Mouse (Mus musculus): ENCODE measurements at regions not wholly inside any gene's neighbourhood (a gene's known extent, or its start where the extent isn't known, plus 50 kb on each side); places are given as distances from the start of the nearest gene placed in this dataset.

DNA sequence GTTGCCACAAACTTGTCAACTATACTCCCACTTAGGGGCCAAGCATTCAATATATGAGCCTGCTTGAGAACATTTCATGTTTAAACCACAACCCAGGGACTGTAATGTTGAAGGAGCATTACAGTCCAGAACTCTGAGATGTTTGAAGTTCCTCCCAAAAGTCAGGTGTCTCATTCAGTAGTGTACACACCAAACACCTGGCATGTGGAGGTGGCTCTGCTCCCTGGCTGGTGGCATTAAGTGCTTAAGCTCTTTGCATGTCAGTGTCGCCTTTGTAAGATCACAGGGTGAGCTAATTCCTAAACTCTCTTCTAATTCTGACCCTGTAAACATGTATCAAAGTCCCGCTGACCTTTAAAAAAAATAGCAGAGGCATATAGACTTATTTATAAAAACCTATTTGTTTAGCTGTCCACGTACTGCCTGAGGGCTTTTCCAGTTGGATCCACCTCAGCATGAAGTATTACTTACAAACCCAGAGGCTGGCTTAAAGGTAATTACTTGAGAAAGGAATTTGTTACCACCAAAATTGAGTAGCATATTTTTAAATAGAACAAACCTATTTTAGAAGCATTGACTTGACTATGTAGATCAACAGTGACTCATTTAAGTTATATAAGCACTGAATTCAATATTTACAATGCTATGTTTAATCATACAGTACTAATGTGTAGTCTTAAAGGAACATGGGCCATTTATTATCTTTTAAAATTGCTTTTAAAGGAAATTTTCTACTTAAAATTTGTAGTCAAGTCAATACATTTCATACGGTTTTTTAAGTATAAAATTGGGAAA lies 276.3 kb upstream of the Fermt1 start:
- no peak for DNase-seq

DNA sequence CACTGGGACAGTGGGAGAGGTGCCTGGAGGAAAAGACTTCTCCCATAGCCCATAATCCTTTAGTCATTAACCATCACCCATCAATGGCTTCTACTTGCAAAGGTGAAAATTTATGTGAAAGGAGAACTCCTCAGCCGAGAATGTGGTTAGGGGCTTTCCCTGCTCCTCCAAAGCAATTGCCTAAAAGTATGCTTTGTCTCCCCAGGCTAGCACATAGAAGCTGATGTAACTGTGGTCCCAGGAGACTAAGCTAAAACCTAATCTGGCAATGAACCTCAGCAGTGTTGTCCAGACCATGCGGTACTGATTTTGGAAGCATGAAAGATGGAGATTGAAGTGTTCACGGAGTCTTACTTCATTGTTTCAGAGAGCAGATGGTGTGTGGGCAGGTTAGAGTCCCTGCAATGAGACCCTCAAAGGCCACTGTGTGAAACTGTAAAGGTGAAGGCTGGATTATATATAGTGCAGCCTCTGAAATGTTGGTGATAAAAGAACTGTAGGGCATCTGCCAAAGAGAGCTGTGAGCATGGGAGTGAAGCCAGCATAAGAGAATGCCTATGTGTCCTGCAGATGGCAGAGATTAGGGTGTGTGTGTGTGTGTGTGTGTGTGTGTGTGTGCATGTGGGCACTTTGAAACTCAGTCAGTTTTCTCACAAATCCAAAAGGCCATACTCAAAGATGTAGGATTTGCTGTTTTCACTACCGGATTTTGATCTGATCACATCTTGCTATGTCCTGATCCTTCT lies 289.6 kb upstream of the Fermt1 start:
- DNase-seq = no peak

DNA sequence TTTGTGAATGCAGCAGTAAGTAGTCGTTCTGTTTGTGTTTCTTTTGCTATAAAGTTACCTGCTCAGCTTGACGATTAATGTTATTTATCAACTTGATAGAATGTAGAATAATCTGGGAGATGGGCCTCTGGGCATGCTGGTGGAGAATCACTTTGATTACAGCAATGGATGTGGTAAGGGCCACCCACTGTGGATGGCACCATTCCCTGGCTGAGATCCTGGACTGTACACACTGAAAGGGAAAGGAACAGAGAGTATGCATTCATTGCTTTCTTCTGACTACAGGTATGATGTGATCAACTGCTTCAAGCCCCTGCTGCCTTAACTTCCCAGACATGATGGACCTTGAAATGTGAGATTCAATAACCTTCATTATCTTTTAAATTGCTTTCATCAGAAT lies 299.8 kb upstream of the Bmp2 start:
- no peak for DNase-seq

DNA sequence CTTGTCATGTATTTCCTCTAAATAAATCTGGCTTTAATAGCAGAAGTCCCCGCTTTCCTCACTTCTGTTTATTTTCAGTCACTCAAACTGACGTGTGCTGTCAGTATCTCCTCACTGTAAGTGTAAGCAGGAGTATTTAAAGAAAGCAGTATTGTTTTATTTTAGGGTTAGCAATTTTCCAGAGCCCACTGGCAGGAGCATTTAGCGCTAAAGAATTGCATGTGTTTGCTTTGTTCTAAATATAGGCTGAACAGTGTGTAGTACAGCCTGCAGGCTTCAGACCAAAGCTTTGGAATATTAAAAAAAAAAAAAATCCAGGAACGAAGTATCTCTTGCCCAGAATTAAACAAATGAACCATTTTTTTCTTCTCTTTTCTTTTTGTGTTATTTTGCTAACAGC lies 277.5 kb upstream of the Bmp2 start:
- DNase-seq = no peak

DNA sequence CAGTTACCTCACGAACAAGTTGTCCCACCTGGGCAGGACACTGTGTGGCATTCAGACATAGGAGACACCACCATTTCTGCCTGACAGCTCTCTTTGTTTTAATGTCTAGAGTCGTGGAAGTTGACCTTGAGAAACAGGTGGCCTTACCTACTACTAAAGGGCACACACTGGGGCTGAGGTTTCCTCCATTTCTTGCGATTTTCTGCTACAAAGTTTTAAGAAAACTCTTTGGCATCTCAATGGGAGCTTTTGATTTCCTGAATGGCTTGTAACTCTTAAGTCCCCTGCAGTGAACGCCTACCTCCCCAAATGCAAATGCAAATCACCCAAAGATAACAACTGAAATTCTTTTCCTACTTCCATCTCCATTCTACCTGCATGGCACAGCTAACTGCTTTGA lies 273.4 kb upstream of the Bmp2 start:
- DNase-seq = no peak

DNA sequence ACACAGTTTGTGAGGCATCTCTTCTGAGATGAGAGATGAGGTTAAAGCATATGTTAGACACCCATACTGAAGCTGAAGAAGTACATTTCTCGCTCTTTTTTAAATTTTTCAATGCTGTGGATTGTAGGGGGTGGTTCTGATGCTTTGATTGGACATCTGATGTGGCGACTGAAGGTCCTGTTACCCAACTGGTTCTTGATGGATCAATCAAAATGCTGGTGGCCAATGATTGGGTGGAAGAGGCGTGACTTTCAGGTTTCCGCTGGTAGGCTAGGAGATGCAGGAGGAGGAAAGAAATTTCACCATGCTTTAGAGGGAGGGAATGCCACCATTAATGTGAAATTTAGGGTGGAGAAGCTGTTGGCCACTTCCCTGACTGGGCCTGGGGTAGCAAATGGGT lies 272.7 kb upstream of the Bmp2 start:
- no peak for DNase-seq

DNA sequence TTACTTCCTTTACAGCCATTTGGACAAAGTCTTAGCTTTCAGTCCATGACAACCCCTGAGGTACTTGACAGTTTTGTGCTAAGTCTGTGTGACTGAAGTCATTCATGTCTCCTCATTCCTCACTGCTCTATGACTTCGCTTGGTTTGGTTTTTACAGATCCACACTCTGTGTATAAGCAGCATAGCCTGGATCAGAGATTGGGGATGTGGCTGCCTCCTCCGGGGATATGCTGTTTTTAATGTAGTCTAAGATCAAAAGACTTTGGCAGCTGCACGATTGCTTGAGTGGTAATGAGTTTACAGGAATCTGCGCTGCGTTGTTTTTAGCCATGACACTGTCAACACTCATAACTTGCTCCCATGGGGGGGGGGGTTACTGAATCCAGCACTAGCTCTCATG lies 269.3 kb upstream of the Bmp2 start:
- no peak for DNase-seq

DNA sequence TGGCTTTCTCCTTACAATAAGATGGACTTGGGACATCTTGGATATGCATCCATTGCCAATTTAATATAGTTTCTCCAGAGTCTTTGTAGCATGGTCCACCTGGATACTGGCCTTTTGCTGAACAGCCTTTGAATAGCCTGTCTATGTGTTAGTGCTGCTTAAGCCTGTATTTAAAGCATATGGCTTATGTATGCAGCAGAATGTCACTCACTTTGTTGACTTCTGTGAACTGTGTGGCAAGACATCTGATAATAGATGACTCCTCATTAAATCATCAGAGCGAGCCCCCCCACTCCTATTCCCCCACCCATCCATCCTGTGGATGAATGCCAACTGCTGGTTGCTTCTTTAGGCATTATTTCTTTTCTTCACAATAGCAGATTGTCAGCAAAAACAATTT lies 268.2 kb upstream of the Bmp2 start:
- no peak for DNase-seq

DNA sequence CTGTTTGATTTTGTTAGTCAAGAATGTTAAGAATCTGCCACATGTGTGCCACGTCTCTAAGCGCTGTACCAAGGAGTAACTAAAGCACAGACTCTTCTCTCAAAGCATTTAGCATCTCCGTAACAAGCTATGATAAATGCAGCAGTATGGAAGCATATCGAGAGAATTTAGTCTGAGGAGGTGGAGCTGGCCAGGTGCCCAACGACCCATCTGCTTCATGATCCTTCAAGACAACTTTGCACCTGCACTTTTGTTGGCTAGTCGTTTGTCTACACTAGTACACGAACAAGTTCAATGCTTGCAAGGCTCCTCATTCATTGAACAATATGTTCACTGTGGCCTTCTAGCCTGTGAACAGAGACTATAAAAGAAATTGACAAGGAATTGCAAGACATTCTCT lies 257.8 kb upstream of the Bmp2 start:
- DNase-seq = no peak

DNA sequence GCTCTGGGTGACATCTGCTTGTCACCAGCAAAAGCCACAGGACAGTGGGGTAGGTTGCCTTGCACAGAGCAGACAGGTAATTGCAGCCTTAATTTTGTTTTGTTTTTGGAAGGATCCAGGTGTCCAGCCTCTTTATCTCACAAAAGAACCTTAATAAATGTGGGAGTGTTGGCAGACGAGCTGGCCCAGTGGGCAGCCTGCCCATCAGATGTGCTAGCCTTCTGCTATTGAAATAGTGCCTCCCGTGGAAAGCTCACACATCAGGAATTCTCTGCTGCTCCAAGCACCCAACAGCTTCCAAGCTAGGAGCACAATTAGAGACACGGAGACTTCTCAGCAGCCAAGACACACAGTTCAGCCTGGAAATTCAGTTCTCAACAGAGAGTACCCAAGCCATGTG lies 246.0 kb upstream of the Bmp2 start:
- DNase-seq = peak; percentile 3

DNA sequence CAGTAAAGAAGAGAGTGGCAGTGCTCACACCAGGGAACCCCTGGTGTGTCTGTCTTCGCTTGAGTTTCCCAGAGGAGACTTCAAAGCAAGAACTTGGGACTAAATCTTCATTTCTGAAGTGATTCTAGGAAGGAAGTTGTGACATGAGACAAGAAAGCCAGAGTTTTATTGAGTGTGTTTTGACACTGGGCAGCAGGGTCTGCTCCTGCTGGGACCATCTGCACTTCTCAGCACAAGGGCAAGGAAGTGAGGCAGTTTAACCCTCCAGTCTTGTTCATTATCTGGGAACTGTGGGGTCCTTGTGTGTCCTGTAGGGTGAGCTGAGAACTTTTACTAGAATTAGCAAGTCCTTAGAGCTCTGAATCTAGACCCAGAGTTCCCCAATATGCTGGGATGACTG lies 241.0 kb upstream of the Bmp2 start:
- no peak for DNase-seq

DNA sequence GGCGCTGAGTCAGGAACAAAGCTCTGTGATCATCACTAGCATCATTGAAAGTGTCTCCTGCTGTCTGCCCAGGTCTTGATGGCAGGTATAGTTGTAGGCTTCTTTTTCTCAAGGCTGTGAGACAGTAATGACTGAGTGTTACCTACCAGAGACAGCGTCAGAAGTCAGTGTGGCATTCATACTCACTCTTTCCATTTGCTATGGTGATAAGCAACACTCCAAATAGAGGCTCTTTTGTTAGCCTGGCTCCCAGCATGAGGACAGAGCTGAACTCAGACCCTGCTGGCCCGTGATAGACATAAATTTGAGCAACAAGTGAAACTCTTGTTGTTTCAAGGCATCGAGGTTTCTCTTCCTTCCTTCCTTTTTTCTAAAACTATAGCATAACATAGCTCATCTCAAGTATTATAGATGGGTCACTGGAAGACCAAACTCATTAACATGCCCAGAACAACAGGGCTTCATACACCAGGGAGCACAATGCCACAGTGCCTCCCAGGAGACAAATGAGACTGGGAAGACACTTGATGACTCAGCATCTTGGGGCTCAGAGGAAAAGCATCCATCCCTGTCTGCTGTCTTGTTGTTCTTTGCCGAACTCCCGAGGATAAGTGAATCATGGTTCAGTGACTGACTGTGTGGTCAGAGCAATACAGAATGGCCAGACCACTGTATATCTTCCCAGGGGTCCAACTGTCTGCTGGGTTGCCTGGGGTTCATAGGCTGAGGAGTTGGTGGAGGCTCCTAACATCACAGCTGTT lies 225.5 kb upstream of the Bmp2 start:
- DNase-seq = no peak

DNA sequence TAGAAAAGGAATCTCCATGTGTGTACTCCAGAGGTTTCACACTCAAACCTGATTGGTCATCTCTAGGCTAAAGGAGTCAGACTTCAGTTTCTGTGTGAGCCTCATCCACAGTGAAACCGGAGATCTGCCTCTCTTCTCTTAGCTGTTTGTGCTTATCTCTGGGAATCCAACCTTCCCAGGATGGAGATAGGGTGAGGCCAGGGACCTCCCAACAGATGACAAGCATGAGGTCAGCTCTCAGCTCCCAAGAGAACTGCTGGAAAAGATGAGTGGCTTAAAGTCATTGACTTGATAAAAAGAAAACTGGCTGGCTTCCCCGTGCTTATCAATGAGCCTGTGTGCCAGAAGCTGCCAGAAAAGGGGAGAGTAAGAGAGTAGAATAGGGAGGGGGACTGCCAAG lies 224.3 kb upstream of the Bmp2 start:
- no peak for DNase-seq

DNA sequence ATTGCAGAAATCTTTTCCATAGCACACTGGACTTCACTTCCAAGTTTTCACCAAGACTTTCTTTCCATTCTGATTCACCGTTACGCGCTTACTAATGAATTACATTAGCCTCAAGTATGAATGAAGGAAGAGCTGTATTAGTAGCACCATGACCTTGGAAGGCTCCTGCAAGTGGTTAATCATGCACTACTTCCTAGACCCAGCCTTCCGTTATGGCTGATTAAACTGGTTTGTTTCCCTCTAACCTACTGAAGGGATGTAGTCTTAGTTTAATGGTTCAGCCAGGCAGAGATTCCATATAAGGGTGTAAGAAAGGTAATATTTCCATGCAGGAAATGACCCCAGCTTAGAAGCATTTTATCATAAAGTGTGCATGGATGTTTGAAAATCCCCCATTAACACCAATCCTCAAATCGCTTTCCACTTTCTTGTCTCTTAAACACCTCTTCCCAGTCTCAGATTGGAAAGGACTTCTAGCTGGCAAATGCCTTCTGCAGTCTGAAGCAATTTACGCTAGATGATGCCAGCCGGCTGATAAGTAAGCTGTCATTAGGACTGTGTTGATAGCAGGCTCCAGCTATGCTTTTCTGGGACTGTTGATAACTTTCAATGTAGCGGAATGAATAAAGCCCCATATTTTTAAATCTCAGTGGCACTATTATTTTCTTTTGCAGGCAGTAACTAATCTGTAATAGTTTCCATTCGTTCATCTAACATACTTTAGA lies 215.6 kb upstream of the Bmp2 start:
- no peak for DNase-seq

DNA sequence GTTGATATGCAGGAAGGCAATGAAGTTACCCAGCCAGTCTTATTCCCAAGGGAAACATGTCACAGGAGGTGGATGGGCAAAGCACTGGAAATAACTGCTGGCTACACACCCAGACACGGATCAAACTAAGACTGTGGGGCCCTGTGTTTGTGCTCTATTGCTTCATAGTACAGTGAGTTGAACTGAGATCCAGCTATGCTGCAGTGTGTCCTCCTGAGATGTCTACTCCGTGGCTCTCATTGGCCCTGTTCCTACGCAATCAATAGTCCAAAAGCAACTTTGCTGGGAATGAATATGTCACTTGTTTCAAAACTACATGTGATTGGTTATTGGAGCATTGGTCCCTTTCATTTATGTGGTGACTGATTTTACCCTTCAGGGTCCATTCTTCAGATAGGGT lies 213.8 kb upstream of the Bmp2 start:
- DNase-seq = no peak

DNA sequence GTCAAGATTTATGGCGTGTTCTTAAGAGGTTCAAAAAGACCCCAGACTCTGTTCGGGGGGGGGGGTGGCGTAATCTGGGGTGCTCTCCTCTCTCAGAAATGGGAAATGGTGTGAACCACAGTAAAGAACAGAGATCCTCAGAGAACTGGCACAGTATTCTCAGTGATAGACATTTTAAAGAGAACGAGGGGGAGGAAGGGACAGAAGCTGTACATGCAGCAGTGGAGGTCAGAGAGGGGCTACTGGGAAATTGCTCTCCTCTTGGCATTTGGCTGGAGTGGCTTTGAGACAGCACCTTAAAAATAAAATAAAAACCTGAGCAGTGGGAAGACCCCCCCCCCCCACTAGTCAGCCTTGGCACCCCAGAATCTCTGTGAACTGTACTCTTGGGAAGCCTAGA lies 210.6 kb upstream of the Bmp2 start:
- no peak for DNase-seq

DNA sequence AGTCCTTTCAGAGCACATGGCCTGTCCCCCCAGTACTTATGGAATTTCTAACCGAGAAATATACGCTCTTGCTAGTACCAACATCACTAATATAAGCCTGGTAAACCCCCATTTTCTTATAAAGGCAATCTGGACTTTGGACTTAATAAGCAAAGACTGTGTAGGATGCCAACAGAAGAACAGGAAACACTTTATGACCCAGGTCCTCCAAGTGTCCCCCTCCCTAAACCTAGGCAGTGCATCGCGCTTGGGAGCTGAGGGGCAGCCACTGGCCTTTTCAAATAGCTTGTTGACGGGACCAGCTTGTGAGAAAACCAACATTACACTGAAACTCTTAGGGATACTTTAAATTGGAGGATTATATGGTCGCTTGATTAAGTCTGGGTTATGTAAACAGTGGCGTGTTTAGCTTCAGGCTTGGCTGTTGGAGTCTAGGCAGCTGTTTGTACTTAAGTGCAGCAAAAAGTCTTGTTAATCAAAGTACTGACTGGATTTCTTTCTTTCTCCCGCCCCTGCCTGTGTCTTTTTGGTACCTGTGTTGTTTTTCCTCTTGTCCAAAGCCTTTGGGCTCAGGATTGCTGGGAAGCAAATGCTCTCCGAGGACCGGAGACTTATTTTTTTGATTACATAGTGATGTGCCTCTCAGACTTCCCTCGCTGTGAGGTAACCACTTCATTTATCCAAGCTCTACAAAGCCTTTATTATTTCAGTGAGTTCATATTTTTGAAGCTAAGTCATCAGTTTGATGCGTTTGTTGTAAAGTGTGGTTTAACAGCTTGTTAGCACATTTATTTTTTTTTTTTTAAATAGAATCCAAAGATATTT lies 205.8 kb upstream of the Bmp2 start:
- DNase-seq = no peak

DNA sequence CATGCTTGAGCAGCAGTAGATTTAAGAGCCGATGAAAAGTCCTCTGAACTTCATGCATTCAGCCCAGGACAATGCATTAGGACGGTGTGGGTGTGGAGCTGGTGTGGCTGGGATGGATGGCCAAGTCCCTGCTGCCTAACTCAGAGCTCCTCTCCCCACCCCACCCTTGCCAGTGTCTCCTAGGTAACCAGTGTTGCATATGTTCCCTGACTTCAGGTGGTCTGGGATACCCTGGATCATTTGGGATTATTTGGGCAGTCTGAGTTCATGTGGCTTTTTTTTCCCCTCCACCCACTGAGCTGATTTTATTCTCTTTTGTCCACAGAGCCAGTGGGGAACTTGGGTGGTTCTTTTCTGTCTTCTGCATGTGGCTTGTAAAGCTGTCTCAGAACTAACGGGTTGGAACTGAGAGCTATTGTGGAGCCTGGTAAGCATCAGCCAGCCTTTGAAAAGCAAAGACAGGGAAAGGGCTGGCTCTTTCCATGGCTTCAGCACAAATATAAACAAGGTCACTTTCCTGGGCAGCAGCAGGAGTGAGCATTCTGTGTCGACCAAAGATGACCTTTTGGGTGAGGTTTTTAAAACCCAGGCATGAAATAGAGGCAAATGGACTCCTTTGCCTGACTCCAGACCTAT lies 205.1 kb upstream of the Bmp2 start:
- no peak for DNase-seq

DNA sequence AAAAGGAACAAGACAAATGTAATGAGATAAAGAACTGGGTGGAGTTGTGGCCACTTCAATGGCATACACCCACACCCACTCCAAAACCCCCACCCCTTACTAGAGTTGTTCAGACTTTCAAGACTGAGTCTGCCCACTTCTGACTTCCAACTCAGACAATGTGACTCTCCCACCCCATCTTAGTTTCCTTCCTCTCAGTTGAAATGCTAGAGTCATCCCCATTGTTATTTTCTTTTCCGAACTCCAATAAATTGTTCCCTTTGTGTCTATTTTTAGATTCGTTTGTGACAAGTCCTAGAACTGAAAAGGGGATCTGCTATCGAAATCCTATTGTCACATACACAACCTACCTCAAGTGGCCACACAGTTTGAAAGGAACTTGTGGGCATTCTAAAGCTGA lies 200.7 kb upstream of the Bmp2 start:
- DNase-seq = no peak

DNA sequence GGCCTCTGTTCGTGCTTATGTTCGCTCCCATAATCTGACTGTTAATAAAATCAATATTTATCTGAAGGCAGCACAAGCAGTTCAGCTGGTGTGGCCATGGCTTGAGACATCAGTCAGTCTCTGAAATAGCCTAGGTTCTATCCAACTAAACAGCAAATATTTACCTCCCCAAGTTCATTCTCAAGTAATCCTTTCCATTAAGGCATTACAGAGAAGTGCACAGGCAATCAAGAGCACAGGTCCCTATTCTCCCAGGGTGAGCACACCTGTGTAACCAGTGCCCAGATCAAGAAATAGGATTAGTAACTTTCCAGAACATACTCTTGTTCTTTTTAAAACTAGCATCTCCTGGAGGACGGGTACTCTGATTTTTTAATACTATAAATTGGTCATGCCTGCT lies 199.2 kb upstream of the Bmp2 start:
- DNase-seq = no peak

Data from gastrocnemius, postnatal 10 days (tissue).